Mouse (Mus musculus): ENCODE results near the gene Aggf1.
"Not testable (repeated sequence)": the region's sequence is repeated elsewhere in the genome, so short reads cannot be mapped to it uniquely, and the experiment has no call there.

The Aggf1 gene

GRCm38 (mm10) chr13:95374701-95375553 lies at the start of gene Aggf1:
TSS of gene Aggf1 (minus strand) at chr13:95375352.
- peak; percentile 86 for DNase-seq (ENCODE audit: low spot score)

GRCm38 (mm10) chr13:95424932-95425331 lies 49.8 kb upstream of the Aggf1 start:
- DNase-seq (ENCODE audit: low spot score): no peak

GRCm38 (mm10) chr13:95419204-95419749 lies 44.1 kb upstream of the Aggf1 start:
- no peak for DNase-seq (ENCODE audit: low spot score)

- no peak for DNase-seq (ENCODE audit: low spot score)
Measured at GRCm38 (mm10) chr13:95418575-95419203, 43.5 kb upstream of the Aggf1 start.

GRCm38 (mm10) chr13:95412257-95412656 lies 37.1 kb upstream of the Aggf1 start:
- no peak for DNase-seq (ENCODE audit: low spot score)

GRCm38 (mm10) chr13:95393242-95393641 lies 18.1 kb upstream of the Aggf1 start:
- DNase-seq (ENCODE audit: low spot score): no peak

- DNase-seq (ENCODE audit: low spot score): peak; percentile 72
Measured at GRCm38 (mm10) chr13:95389866-95390865, 15.0 kb upstream of the Aggf1 start.

- DNase-seq (ENCODE audit: low spot score): no peak
Measured at GRCm38 (mm10) chr13:95388226-95388625, 13.1 kb upstream of the Aggf1 start.

- no peak for DNase-seq (ENCODE audit: low spot score)
Measured at GRCm38 (mm10) chr13:95382418-95382817, 7.3 kb upstream of the Aggf1 start.

GRCm38 (mm10) chr13:95378696-95379095 lies 3.5 kb upstream of the Aggf1 start:
- no peak for DNase-seq (ENCODE audit: low spot score)

GRCm38 (mm10) chr13:95376689-95377289 lies 1.6 kb upstream of the Aggf1 start:
- DNase-seq (ENCODE audit: low spot score): not testable (repeated sequence)

GRCm38 (mm10) chr13:95375554-95375914 lies 382 bp upstream of the Aggf1 start:
- no peak for DNase-seq (ENCODE audit: low spot score)

- no peak for DNase-seq (ENCODE audit: low spot score)
Measured at GRCm38 (mm10) chr13:95366356-95366755, 8.8 kb downstream of the Aggf1 start.

- no peak for DNase-seq (ENCODE audit: low spot score)
Measured at GRCm38 (mm10) chr13:95363440-95363839, 11.7 kb downstream of the Aggf1 start.

- DNase-seq (ENCODE audit: low spot score): no peak
Measured at GRCm38 (mm10) chr13:95358223-95358622, 16.9 kb downstream of the Aggf1 start.

- DNase-seq (ENCODE audit: low spot score): no peak
Measured at GRCm38 (mm10) chr13:95348476-95348875, 26.7 kb downstream of the Aggf1 start.

- DNase-seq (ENCODE audit: low spot score): peak; percentile 68
Measured at GRCm38 (mm10) chr13:95347018-95347696, 28.0 kb downstream of the Aggf1 start.

GRCm38 (mm10) chr13:95345869-95346268 lies 29.3 kb downstream of the Aggf1 start:
- no peak for DNase-seq (ENCODE audit: low spot score)

GRCm38 (mm10) chr13:95343470-95343869 lies 31.7 kb downstream of the Aggf1 start:
- no peak for DNase-seq (ENCODE audit: low spot score)

- no peak for DNase-seq (ENCODE audit: low spot score)
Measured at GRCm38 (mm10) chr13:95336122-95336677, 39.0 kb downstream of the Aggf1 start.
